Mouse (Mus musculus): ENCODE data around the gene Gm21173.
"Not testable (repeated sequence)": the region's sequence is repeated elsewhere in the genome, so short reads cannot be mapped to it uniquely, and the experiment has no call there.

Gm21173 gene

DNA sequence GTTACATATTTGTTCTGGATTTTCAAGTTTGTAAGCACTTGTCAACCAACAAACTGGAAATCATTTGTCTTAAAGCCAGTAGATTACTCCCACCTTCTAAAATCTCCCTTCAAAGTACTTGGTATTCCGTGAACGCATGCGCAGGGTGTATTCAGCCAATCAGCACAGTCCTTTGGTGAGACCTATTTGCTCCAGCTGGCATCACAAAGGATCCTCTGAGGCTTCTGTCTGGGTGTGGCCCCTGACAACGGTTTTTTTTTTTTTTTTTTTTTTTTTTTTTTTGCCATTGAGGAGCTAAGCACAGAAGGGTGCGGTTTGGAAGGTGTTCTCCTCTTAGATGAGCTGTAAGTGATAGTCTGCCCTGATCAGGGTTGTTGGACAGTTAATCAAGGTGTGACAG lies at the start of gene Gm21173:
Gene Gm21173 (plus strand): TSS at position 301 of the 400 bp plus-strand sequence.
- DNase-seq (ENCODE audit: low spot score), result not testable (repeated sequence)
